Mouse (Mus musculus) embryonic facial prominence, embryonic 11.5 days (tissue): ENCODE results near the gene Lrrc8e. TPM values are rescaled to one million over a fixed set of nuclear protein-coding genes. Genes with fewer than 3 reads are reported as not detected.
A peak's percentile ranks its signal among the peaks of the same experiment; 100 is the strongest.

Source experiments
- ATAC-seq: fragments of 200-750 bp; cut with Nextera tagmentation; replicated peaks from 2 replicates; pipeline ENCODE4 v1.8.0; 2017; ENCODE audit warnings: low read depth; ENCODE audit not compliant: insufficient number of reproducible peaks, low FRiP score, low TSS enrichment
- DNase-seq: peaks from one replicate; pipeline ENCODE4 v3.0.0-alpha.2; 2015; ENCODE audit warnings: low spot score
- H3K27ac ChIP-seq: fragments of 300-500 bp; sonication (generic); replicated peaks from 2 replicates; pipeline ENCODE4 v1.5.1; 2014; ENCODE audit warnings: mild to moderate bottlenecking, low read depth, low read length, control low read depth
- H3K27me3 ChIP-seq: fragments of 300-500 bp; sonication (generic); 2 replicates; pipeline ENCODE4 v1.6.1; 2014; ENCODE audit warnings: mild to moderate bottlenecking, low read length, moderate library complexity, mixed read lengths; ENCODE audit not compliant: control insufficient read depth, insufficient read depth
- H3K36me3 ChIP-seq: fragments of 300-500 bp; sonication (generic); replicated peaks from 2 replicates; pipeline ENCODE4 v1.6.1; 2014; ENCODE audit warnings: low read depth, mild to moderate bottlenecking, low read length, moderate library complexity, mixed read lengths; ENCODE audit not compliant: control insufficient read depth, insufficient read depth
- H3K4me1 ChIP-seq: fragments of 300-500 bp; sonication (generic); 2 replicates; pipeline ENCODE4 v1.6.1; 2014; ENCODE audit warnings: low read length, mixed read lengths; ENCODE audit not compliant: control insufficient read depth, insufficient read depth
- H3K4me2 ChIP-seq: fragments of 300-500 bp; sonication (generic); 2 replicates; pipeline ENCODE4 v1.6.1; 2014; ENCODE audit warnings: low read depth, mild to moderate bottlenecking, control low read depth, low read length, moderate library complexity
- H3K4me3 ChIP-seq: fragments of 300-500 bp; sonication (generic); 2 replicates; pipeline ENCODE4 v1.5.1; 2014; ENCODE audit warnings: low read depth, low read length, control low read depth
- H3K9ac ChIP-seq: fragments of 300-500 bp; sonication (generic); replicated peaks from 2 replicates; pipeline ENCODE4 v1.6.1; 2014; ENCODE audit warnings: mild to moderate bottlenecking, control low read depth, low read length
- H3K9me3 ChIP-seq: fragments of 300-500 bp; sonication (generic); replicated peaks from 2 replicates; pipeline ENCODE4 v1.6.1; 2016; ENCODE audit warnings: mild to moderate bottlenecking, low read length, inconsistent platforms, mixed read lengths; ENCODE audit not compliant: control insufficient read depth
- WGBS: fragments of 180-500 bp; shearing (Covaris S2); extraction: QIAGEN DNeasy Blood & Tissue Kit; methylation state at CpG from one replicate; pipeline ENCODE4 v1.1.7; 2014; 5-methylcytosine and 5-hydroxymethylcytosine counted together
- polyA plus RNA-seq: library from polyadenylated mRNA; unstranded; fragments of >200 nt; fragmentation: Nextera tagmentation; extraction: Ambion mirVana; gene quantifications from 2 replicates; pipeline ENCODE4 v1.2.1, GENCODE M21; 2014

Gene Lrrc8e
- polyA plus RNA-seq, 1 experiment from 2014 or later = 0.32 TPM

GRCm38 (mm10) chr8:4213210-4214005, 13.2 kb upstream of the Lrrc8e start:
- no peaks in the 10 kb centered on the region for H3K36me3 ChIP-seq
- H3K4me2 ChIP-seq = peak overlapping the region; percentile 91
- 4% methylated on average over 18 of the region's 18 CpGs for WGBS
- peaks cover 31% of the 10 kb centered on the region for H3K27me3 ChIP-seq
- H3K4me1 ChIP-seq = no peaks in the 10 kb centered on the region; the same call in none of the 2 replicates
- peak overlapping the region; percentile 28 for H3K9ac ChIP-seq
- peak overlapping the region; percentile 36 for H3K4me3 ChIP-seq
- no peaks in the 10 kb centered on the region for H3K9me3 ChIP-seq
- H3K27ac ChIP-seq = no peak overlapping the region
- peak; percentile 57 for ATAC-seq
- peak; percentile 53 for DNase-seq

- ATAC-seq (peak; percentile 20; the same call in 1 of the 2 replicates), DNase-seq (peak; percentile 58)
- Histone ChIP-seq H3K36me3 (no peaks in the 10 kb centered on the region), H3K4me3 (peak overlapping the region; percentile 36), H3K9me3 (no peaks in the 10 kb centered on the region), H3K27ac (no peak overlapping the region), H3K4me1 (no peaks in the 10 kb centered on the region; the same call in none of the 2 replicates), H3K27me3 (peaks cover 31% of the 10 kb centered on the region), H3K4me2 (peak overlapping the region; percentile 91), H3K9ac (peak overlapping the region; percentile 28)
- WGBS = 9% methylated on average over 33 of the region's 33 CpGs
Measured at GRCm38 (mm10) chr8:4214006-4214980, 12.3 kb upstream of the Lrrc8e start.

GRCm38 (mm10) chr8:4216296-4216695, 10.3 kb upstream of the Lrrc8e start:
- peak overlapping the region; percentile 77 for H3K4me2 ChIP-seq
- ATAC-seq (no peak), DNase-seq (no peak)
- H3K27me3 ChIP-seq = peaks cover 31% of the 10 kb centered on the region
- H3K36me3 ChIP-seq = no peaks in the 10 kb centered on the region
- 4% methylated on average over 18 of the region's 18 CpGs for WGBS
- no peak overlapping the region for H3K27ac ChIP-seq
- H3K9ac ChIP-seq = peak overlapping the region; percentile 52
- peak overlapping the region; percentile 47 for H3K4me3 ChIP-seq
- H3K4me1 ChIP-seq = no peaks in the 10 kb centered on the region; the same call in none of the 2 replicates
- no peaks in the 10 kb centered on the region for H3K9me3 ChIP-seq

DNA sequence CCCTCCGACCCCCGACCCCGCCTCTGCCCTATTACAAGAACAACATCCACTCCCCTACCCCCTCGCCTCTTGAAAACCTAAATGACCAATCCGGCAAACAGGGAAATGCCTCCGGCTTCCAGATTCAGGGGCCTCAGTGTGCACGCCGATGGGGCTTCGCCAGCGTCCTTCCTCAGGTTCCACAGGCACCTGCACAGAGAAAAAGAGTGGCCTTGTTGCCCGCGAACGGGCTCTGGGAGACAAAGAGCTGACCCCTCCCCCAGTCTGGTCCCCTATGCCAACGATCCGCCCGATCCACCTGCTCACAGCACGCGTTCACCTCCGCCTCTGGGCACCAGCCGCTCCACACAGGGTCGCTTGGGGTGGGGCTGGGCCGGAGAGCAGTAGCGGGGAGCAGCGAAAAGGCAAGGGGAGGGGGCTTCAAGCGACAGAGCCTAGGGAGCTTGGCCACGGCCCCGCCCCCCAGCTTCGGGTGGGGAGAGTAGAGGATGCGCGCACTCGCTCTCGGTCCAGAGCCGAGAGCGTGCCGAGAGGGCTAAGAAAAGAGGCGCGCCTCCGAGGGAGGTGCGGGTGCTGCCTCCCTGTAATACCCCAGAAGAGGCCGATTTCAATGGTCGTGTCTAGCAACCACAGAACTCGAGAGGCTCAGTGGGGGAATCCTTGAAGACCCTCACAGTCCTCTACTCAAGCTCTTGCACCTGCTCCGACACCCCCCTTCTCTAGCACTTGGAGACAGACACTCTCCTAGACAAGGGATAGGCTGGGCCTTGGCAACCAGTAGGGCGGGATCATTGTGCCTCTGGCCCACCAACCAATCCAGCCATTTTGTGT, 9.6 kb upstream of the Lrrc8e start, which contains the start of gene Prr36:
Gene Prr36, minus strand, starts transcription at position 669 of the 831 bp plus-strand sequence.
- no peak within 1 kb of the TSS for H3K27ac ChIP-seq
- ATAC-seq (peak; percentile 83), DNase-seq (peak; percentile 66)
- peak within 1 kb of the TSS; percentile 47 for H3K4me3 ChIP-seq
- H3K9me3 ChIP-seq = no peaks in the 10 kb centered on the region
- H3K27me3 ChIP-seq = peaks cover 31% of the 10 kb centered on the region
- H3K36me3 ChIP-seq = no peaks in the 10 kb centered on the region
- H3K4me2 ChIP-seq = peak within 1 kb of the TSS; percentile 77
- peak within 1 kb of the TSS; percentile 52 for H3K9ac ChIP-seq
- 2% methylated on average over 44 of the region's 44 CpGs for WGBS
- H3K4me1 ChIP-seq = no peaks in the 10 kb centered on the region; the same call in none of the 2 replicates

GRCm38 (mm10) chr8:4219617-4220016, 7.0 kb upstream of the Lrrc8e start:
- H3K4me1 ChIP-seq = no peaks in the 10 kb centered on the region
- no peaks in the 10 kb centered on the region for H3K9me3 ChIP-seq
- ATAC-seq (no peak), DNase-seq (no peak)
- 97% methylated on average over 3 of the region's 3 CpGs for WGBS
- peaks cover 25% of the 10 kb centered on the region for H3K27me3 ChIP-seq
- no peak overlapping the region for H3K4me3 ChIP-seq
- no peak overlapping the region for H3K9ac ChIP-seq
- H3K36me3 ChIP-seq = no peaks in the 10 kb centered on the region
- H3K4me2 ChIP-seq = no peak overlapping the region
- no peak overlapping the region for H3K27ac ChIP-seq

GRCm38 (mm10) chr8:4222059-4222458, 4.6 kb upstream of the Lrrc8e start:
- Histone ChIP-seq H3K27me3 (peaks cover 12% of the 10 kb centered on the region; the same call in 1 of the 2 replicates), H3K4me3 (no peak overlapping the region), H3K9ac (no peak overlapping the region), H3K4me2 (no peak overlapping the region), H3K4me1 (no peaks in the 10 kb centered on the region), H3K36me3 (no peaks in the 10 kb centered on the region), H3K9me3 (no peaks in the 10 kb centered on the region), H3K27ac (no peak overlapping the region)
- DNase-seq = no peak
- ATAC-seq = no peak

DNA sequence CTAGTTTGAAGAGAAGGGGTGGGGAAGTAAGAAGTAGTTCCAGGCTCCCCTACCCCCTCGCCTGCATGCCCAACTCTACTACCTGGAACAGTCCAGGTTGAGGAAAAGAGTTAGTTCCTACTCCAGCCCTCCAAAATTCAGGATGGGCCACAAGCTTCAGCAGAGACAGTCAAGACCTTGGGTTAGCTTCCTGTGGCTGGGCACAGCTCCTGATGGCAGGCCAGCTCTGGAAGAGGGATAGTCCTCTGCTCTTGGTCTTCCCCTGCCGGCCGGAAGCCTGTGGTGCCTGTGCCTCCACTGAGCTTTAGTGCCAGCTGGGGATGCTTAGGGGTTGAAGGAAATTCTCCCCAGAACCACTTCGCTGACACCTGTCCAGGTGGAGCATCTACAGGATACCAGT, 304 bp upstream of the Lrrc8e start:
- ATAC-seq = no peak
- no peaks in the 10 kb centered on the region for H3K4me1 ChIP-seq
- no peaks in the 10 kb centered on the region for H3K9me3 ChIP-seq
- WGBS = 10% methylated on average over 4 of the region's 4 CpGs
- DNase-seq = no peak
- no peaks in the 10 kb centered on the region for H3K36me3 ChIP-seq
- H3K27ac ChIP-seq = no peak overlapping the region
- H3K27me3 ChIP-seq = peaks cover 3% of the 10 kb centered on the region; the same call in 1 of the 2 replicates
- H3K9ac ChIP-seq = no peak overlapping the region
- H3K4me3 ChIP-seq = 0 out of 2 replicates have a peak overlapping the region, but pooled peaks have one; percentile 18
- H3K4me2 ChIP-seq = peak overlapping the region; percentile 46; the same call in 1 of the 2 replicates
